ENCODE assay signal across 14 mouse cellular contexts in the genomic region with DNA sequence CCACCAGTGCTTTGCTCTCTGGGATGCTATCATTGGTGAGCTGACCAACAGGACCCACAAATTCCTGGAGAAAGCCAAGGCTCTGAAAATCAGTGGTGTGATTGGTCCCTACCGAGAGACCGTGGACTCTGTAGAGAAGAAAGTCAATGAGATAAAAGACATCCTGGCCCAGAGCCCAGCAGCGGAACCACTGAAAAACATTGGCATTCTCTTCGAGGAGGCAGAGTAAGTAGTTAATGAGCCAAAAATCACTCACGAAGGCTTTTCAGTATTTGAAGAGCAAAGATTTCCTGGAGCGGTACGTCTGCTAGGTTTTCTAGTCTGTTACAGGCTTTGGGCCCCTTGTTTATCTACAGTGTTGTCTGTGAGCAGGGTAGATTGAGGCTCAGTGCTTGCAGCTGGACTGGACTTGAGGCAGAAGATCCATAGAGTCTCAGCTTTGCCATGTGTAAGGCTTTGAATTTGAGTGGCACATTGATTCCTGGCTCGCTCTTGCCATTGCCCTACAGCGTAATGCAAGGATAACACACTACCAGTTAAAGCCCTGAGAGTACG. TPM values are rescaled to one million over a fixed set of nuclear protein-coding genes. Genes with fewer than 3 reads are reported as not detected.
DNase-seq lines count a peak whose midpoint lies in the region; ATAC-seq and TF ChIP-seq lines count a peak whose summit lies in the region.
"Had no signal": no experiment of that assay in that cellular context is flagged by ENCODE, and none has a peak within 500 bp of the region (broad histone marks: within the 10 kb centered on the region; RNA-seq: fewer than 3 reads in every experiment).

No protein-coding gene starts in this region.

- no peak overlapping the region for H3K4me3 ChIP-seq in forebrain, embryonic 14.5 days (ENCODE audit: low read depth, low read length)
- no peak overlapping the region for H3K4me3 ChIP-seq in forebrain, embryonic 11.5 days (ENCODE audit: low read depth, low read length)
- H3K4me3 ChIP-seq in hindbrain, embryonic 14.5 days (replicated peaks; ENCODE audit: low read length): no peak overlapping the region
- H3K4me3 ChIP-seq in hindbrain, embryonic 11.5 days (ENCODE audit: low read depth, low read length): no peak overlapping the region
- H3K4me3 ChIP-seq in neural tube, embryonic 15.5 days (replicated peaks): no peak overlapping the region
- H3K4me3 ChIP-seq in hindbrain, postnatal 0 days (ENCODE audit: low read length): no peak overlapping the region
- H3K4me3 ChIP-seq: gastrocnemius, adult 2 months; limb, embryonic 15.5 days had no signal

- H3K27ac ChIP-seq in forebrain, embryonic 14.5 days (ENCODE audit: low read depth, low read length): no peak overlapping the region
- no peak overlapping the region for H3K27ac ChIP-seq in forebrain, embryonic 11.5 days (ENCODE audit: low read depth, low read length)
- no peak overlapping the region for H3K27ac ChIP-seq in hindbrain, embryonic 14.5 days
- H3K27ac ChIP-seq in hindbrain, embryonic 11.5 days (ENCODE audit: low read depth, low read length): no peak overlapping the region
- H3K27ac ChIP-seq in neural tube, embryonic 15.5 days (replicated peaks): 0 out of 2 replicates have a peak overlapping the region, but pooled peaks have one; percentile 18
- no peak overlapping the region for H3K27ac ChIP-seq in hindbrain, postnatal 0 days
- H3K27ac ChIP-seq: gastrocnemius, adult 2 months; limb, embryonic 15.5 days had no signal

- peak; percentile 63 for DNase-seq in forebrain, embryonic 14.5 days (ENCODE audit: low spot score)
- no peak for DNase-seq in forebrain, embryonic 11.5 days (ENCODE audit: low spot score)
- DNase-seq in hindbrain, embryonic 14.5 days (ENCODE audit: low spot score): peak; percentile 46
- no peak for DNase-seq in hindbrain, embryonic 11.5 days (ENCODE audit: low spot score)
- DNase-seq in neural tube, embryonic 10.5 days (ENCODE audit: extremely low spot score, low spot score): no peak
- peak; percentile 69 for DNase-seq in hindbrain, postnatal 0 days (ENCODE audit: low spot score)
- no peak for DNase-seq in frontal cortex, postnatal 25 days (ENCODE audit: low spot score in 2 of 2)
- DNase-seq: cerebellum, postnatal 36 days; gastrocnemius, adult 2 months; layer of hippocampus, adult 9-11 months had no signal

- no peak for TF ChIP-seq CTCF in hindbrain, postnatal 0 days (IDR thresholded peaks at IDR 0.05; ENCODE audit: low read depth)

- H3K9me3 ChIP-seq in forebrain, embryonic 14.5 days (replicated peaks; ENCODE audit: control insufficient read depth, low read length): no peaks in the 10 kb centered on the region
- no peaks in the 10 kb centered on the region for H3K9me3 ChIP-seq in forebrain, embryonic 11.5 days (ENCODE audit: control insufficient read depth, low read length)
- peaks cover 6% of the 10 kb centered on the region; the same call in 1 of the 2 replicates for H3K9me3 ChIP-seq in hindbrain, embryonic 14.5 days (ENCODE audit: control insufficient read depth, low read length)
- H3K9me3 ChIP-seq in hindbrain, embryonic 11.5 days (ENCODE audit: control insufficient read depth, low read length): no peaks in the 10 kb centered on the region
- peaks cover 4% of the 10 kb centered on the region; the same call in 1 of the 2 replicates for H3K9me3 ChIP-seq in neural tube, embryonic 15.5 days (replicated peaks)
- no peaks in the 10 kb centered on the region for H3K9me3 ChIP-seq in hindbrain, postnatal 0 days (ENCODE audit: low read length)
- H3K9me3 ChIP-seq: limb, embryonic 15.5 days had no signal

- H3K27me3 ChIP-seq in forebrain, embryonic 14.5 days (replicated peaks; ENCODE audit: control insufficient read depth, insufficient read depth, low read length): no peaks in the 10 kb centered on the region
- no peaks in the 10 kb centered on the region for H3K27me3 ChIP-seq in forebrain, embryonic 11.5 days (ENCODE audit: control insufficient read depth, insufficient read depth, low read length)
- no peaks in the 10 kb centered on the region for H3K27me3 ChIP-seq in hindbrain, embryonic 14.5 days (ENCODE audit: control insufficient read depth, insufficient read depth, low read length)
- no peaks in the 10 kb centered on the region for H3K27me3 ChIP-seq in hindbrain, embryonic 11.5 days (ENCODE audit: control insufficient read depth, insufficient read depth, low read length)
- H3K27me3 ChIP-seq in neural tube, embryonic 15.5 days (replicated peaks): no peaks in the 10 kb centered on the region
- no peaks in the 10 kb centered on the region for H3K27me3 ChIP-seq in hindbrain, postnatal 0 days (ENCODE audit: insufficient read depth, low read length)
- H3K27me3 ChIP-seq: limb, embryonic 15.5 days had no signal

- H3K4me2 ChIP-seq in forebrain, embryonic 14.5 days (ENCODE audit: low read length): no peak overlapping the region
- no peak overlapping the region for H3K4me2 ChIP-seq in forebrain, embryonic 11.5 days (ENCODE audit: low read depth, low read length, severe bottlenecking)
- no peak overlapping the region for H3K4me2 ChIP-seq in hindbrain, embryonic 14.5 days (replicated peaks)
- no peak overlapping the region for H3K4me2 ChIP-seq in hindbrain, embryonic 11.5 days (replicated peaks; ENCODE audit: low read depth, low read length)
- no peak overlapping the region for H3K4me2 ChIP-seq in neural tube, embryonic 15.5 days
- H3K4me2 ChIP-seq in hindbrain, postnatal 0 days (ENCODE audit: low read depth, low read length): no peak overlapping the region
- H3K4me2 ChIP-seq: limb, embryonic 15.5 days had no signal

- no peaks in the 10 kb centered on the region for H3K36me3 ChIP-seq in forebrain, embryonic 14.5 days (ENCODE audit: control insufficient read depth, insufficient read depth, low read length)
- H3K36me3 ChIP-seq in forebrain, embryonic 11.5 days (ENCODE audit: control insufficient read depth, insufficient read depth, low read length): no peaks in the 10 kb centered on the region
- no peaks in the 10 kb centered on the region for H3K36me3 ChIP-seq in hindbrain, embryonic 14.5 days (replicated peaks; ENCODE audit: control insufficient read depth, insufficient read depth)
- no peaks in the 10 kb centered on the region for H3K36me3 ChIP-seq in hindbrain, embryonic 11.5 days (ENCODE audit: control insufficient read depth, insufficient read depth, low read length)
- 0 out of 2 replicates have a peak, but pooled peaks cover 5% of the 10 kb centered on the region for H3K36me3 ChIP-seq in neural tube, embryonic 15.5 days
- H3K36me3 ChIP-seq in hindbrain, postnatal 0 days (ENCODE audit: insufficient read depth, low read length): no peaks in the 10 kb centered on the region

- H3K4me1 ChIP-seq in forebrain, embryonic 14.5 days (ENCODE audit: control insufficient read depth, insufficient read depth, low read length): no peaks in the 10 kb centered on the region
- H3K4me1 ChIP-seq in forebrain, embryonic 11.5 days (replicated peaks; ENCODE audit: control insufficient read depth, insufficient read depth, low read length): no peaks in the 10 kb centered on the region
- H3K4me1 ChIP-seq in hindbrain, embryonic 14.5 days (replicated peaks; ENCODE audit: control insufficient read depth, insufficient read depth, low read length): no peaks in the 10 kb centered on the region
- H3K4me1 ChIP-seq in hindbrain, embryonic 11.5 days (replicated peaks; ENCODE audit: control insufficient read depth, insufficient read depth, low read length): no peaks in the 10 kb centered on the region
- peaks cover 2% of the 10 kb centered on the region; the same call in 1 of the 2 replicates for H3K4me1 ChIP-seq in neural tube, embryonic 15.5 days
- no peaks in the 10 kb centered on the region for H3K4me1 ChIP-seq in hindbrain, postnatal 0 days (ENCODE audit: insufficient read depth, low read length)

- no peak overlapping the region for H3K9ac ChIP-seq in forebrain, embryonic 14.5 days (ENCODE audit: low read length)
- no peak overlapping the region for H3K9ac ChIP-seq in forebrain, embryonic 11.5 days (ENCODE audit: low read length)
- no peak overlapping the region for H3K9ac ChIP-seq in hindbrain, embryonic 14.5 days
- H3K9ac ChIP-seq in hindbrain, embryonic 11.5 days (ENCODE audit: low read depth, low read length): no peak overlapping the region
- H3K9ac ChIP-seq in neural tube, embryonic 15.5 days (replicated peaks): no peak overlapping the region
- no peak overlapping the region for H3K9ac ChIP-seq in hindbrain, postnatal 0 days (replicated peaks; ENCODE audit: low read length)
- H3K9ac ChIP-seq: limb, embryonic 15.5 days had no signal

- WGBS in forebrain, embryonic 14.5 days: 57% methylated on average over 10 of the region's 10 CpGs
- 93% methylated on average over 10 of the region's 10 CpGs for WGBS in forebrain, embryonic 11.5 days
- 70% methylated on average over 10 of the region's 10 CpGs for WGBS in hindbrain, embryonic 14.5 days
- 90% methylated on average over 10 of the region's 10 CpGs for WGBS in hindbrain, embryonic 11.5 days
- WGBS in neural tube, embryonic 15.5 days: 69% methylated on average over 10 of the region's 10 CpGs
- 48% methylated on average over 10 of the region's 10 CpGs for WGBS in hindbrain, postnatal 0 days

- ATAC-seq in forebrain, embryonic 14.5 days: no peak
- ATAC-seq in forebrain, embryonic 11.5 days (replicated peaks; ENCODE audit: low FRiP score): no peak
- peak; percentile 51; the same call in 1 of the 2 replicates for ATAC-seq in hindbrain, embryonic 14.5 days (ENCODE audit: low FRiP score)
- ATAC-seq in hindbrain, embryonic 11.5 days (ENCODE audit: low FRiP score): no peak
- ATAC-seq in neural tube, embryonic 15.5 days (ENCODE audit: low FRiP score): no peak
- peak; percentile 64; the same call in 1 of the 2 replicates for ATAC-seq in hindbrain, postnatal 0 days
- ATAC-seq: lung, postnatal 0 days had no signal

RNA-seq across cellular contexts. Expression of gene Dld, which starts 32.8 kb away (rescaled TPM):
- 121 and 135 TPM in 2 replicates for polyA plus RNA-seq in forebrain, embryonic 14.5 days (2014; fragmentation: Nextera tagmentation; extraction: Ambion mirVana)
- polyA plus RNA-seq in forebrain, embryonic 11.5 days (2014; fragmentation: Nextera tagmentation; extraction: Ambion mirVana): 133 and 142 TPM in 2 replicates
- 125 and 138 TPM in 2 replicates for polyA plus RNA-seq in hindbrain, embryonic 14.5 days (2014; fragmentation: Nextera tagmentation; extraction: Ambion mirVana)
- polyA plus RNA-seq in hindbrain, embryonic 11.5 days (2014; fragmentation: Nextera tagmentation; extraction: Ambion mirVana): 165 and 170 TPM in 2 replicates
- polyA plus RNA-seq in neural tube, embryonic 15.5 days (2015; fragmentation: Nextera tagmentation; extraction: Ambion mirVana): 124 and 131 TPM in 2 replicates
- 28.4 and 39.5 TPM in 2 replicates for total RNA-seq in hindbrain, postnatal 0 days (2014; rRNA removed)
- polyA plus RNA-seq in hindbrain, postnatal 0 days (2015; fragmentation: Nextera tagmentation; extraction: Ambion mirVana): 128 and 138 TPM in 2 replicates

RNA-seq across cellular contexts. Expression of gene Lamb1, which starts 53.5 kb away (rescaled TPM):
- 13.6 and 17.5 TPM in 2 replicates for polyA plus RNA-seq in forebrain, embryonic 14.5 days (2014; fragmentation: Nextera tagmentation; extraction: Ambion mirVana)
- polyA plus RNA-seq in forebrain, embryonic 11.5 days (2014; fragmentation: Nextera tagmentation; extraction: Ambion mirVana): 22.4 and 24.4 TPM in 2 replicates
- 20.9 and 22.0 TPM in 2 replicates for polyA plus RNA-seq in hindbrain, embryonic 14.5 days (2014; fragmentation: Nextera tagmentation; extraction: Ambion mirVana)
- polyA plus RNA-seq in hindbrain, embryonic 11.5 days (2014; fragmentation: Nextera tagmentation; extraction: Ambion mirVana): 21.2 and 21.7 TPM in 2 replicates
- 17.4 and 29.1 TPM in 2 replicates for polyA plus RNA-seq in neural tube, embryonic 15.5 days (2015; fragmentation: Nextera tagmentation; extraction: Ambion mirVana)
- 30.9 and 36.0 TPM in 2 replicates for total RNA-seq in hindbrain, postnatal 0 days (2014; rRNA removed)
- 11.7 and 12.1 TPM in 2 replicates for polyA plus RNA-seq in hindbrain, postnatal 0 days (2015; fragmentation: Nextera tagmentation; extraction: Ambion mirVana)
- total RNA-seq: hematopoietic stem cell, adult 5-6 weeks had no signal

Comparison
In these comparisons a context has a peak if more than half of its experiments do, and no peak if none do; other contexts are left out.
1. ATAC-seq: peak in hindbrain, embryonic 14.5 days (single experiment) and hindbrain, postnatal 0 days (single experiment); none in forebrain, embryonic 14.5 days (single experiment), forebrain, embryonic 11.5 days (single experiment), hindbrain, embryonic 11.5 days (single experiment) and neural tube, embryonic 15.5 days (single experiment).
2. DNase-seq: peak in forebrain, embryonic 14.5 days (single experiment), hindbrain, embryonic 14.5 days (single experiment) and hindbrain, postnatal 0 days (single experiment); none in forebrain, embryonic 11.5 days (single experiment), hindbrain, embryonic 11.5 days (single experiment), neural tube, embryonic 10.5 days (single experiment) and frontal cortex, postnatal 25 days (0 of 2).